Mouse (Mus musculus): Measurements from ENCODE around the gene Trim61.

The Trim61 gene

GRCm38 (mm10) chr8:64987731-64988130 is 30.6 kb downstream of the Trim61 start, which contains the start of gene Trim75:
Gene Trim75, minus strand, starts transcription at chr8:64987831.
- DNase-seq (ENCODE audit: extremely low read depth, low read depth), result no peak

- no peak for DNase-seq (ENCODE audit: extremely low read depth, low read depth)
These were observed 35.0 kb downstream of the Trim61 start for GRCm38 (mm10) chr8:64983150-64983897.

Measured in MEL-GATA-1-ER (cell line).